Mouse (Mus musculus): ENCODE measurements around the gene Gm38394.

DNA sequence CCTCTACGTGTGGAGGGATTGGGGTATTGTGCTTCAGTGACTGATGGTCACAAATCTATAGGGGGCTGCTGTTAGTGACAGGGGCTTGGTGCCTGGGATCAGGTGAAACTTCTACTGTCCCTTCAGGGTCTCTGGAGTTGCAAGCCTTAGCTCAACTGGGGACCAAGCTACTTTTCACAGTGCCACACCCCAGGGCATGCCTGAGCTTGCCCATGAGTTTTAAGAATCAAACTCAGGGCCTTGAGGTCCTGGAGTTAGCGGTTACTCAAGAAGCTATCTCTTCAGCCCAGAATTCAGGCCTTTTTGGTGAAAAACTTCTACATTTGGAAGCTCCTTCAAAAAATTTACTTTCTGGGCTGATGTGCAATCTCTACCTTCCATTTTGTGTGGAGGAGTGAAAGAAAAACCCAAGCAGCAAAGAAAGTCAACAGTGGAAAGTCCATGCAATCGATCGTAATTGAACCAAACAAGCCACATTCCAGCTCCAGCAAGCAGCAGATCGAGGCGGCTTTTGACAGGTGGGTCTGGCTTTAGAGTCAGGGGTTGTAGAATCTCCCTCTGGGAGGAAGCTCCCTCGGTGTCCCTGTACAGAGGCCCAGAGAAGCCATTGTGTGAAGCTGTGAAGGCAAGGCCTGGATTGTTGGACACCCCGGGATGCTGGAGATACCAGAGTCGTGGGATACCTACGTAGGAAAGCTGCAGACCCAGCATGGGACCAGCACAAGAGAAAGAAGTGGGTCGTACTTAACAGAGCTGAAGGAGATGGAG, 3.3 kb upstream of the Gm38394 start:
- TF ChIP-seq POLR2A (IDR thresholded peaks at IDR 0.05; ENCODE audit: control insufficient read depth, low read depth, low read length) (no peak), CTCF (IDR thresholded peaks at IDR 0.05; ENCODE audit: control insufficient read depth, insufficient read depth, insufficient replicate concordance, low read depth, low read length) (no peak)
